Mouse (Mus musculus) olfactory bulb, adult 2 months (tissue): Measurements from ENCODE around the gene Pgc.

Experiments
- CTCF ChIP-seq: fragments of 200-500 bp; IDR thresholded peaks from 2 replicates; pipeline ENCODE4 v1.5.1; 2012; ENCODE audit warnings: low read depth, mild to moderate bottlenecking, low read length, moderate library complexity; ENCODE audit not compliant: insufficient read depth
- POLR2A ChIP-seq: fragments of 200-500 bp; IDR thresholded peaks from 2 replicates; pipeline ENCODE4 v1.6.1; 2012; ENCODE audit warnings: mild to moderate bottlenecking, low read depth, low read length, moderate library complexity; ENCODE audit not compliant: insufficient read depth

- TF ChIP-seq CTCF, result no peak
- no peak for TF ChIP-seq POLR2A
These were observed 23.9 kb upstream of the Pgc start for GRCm38 (mm10) chr17:47702548-47703345.
